Mouse (Mus musculus) left cerebral cortex, adult 9 months (tissue): Measurements from ENCODE around the gene Nup107.

ENCODE experiments used
- DNase-seq, 2 experiments: peaks; one replicate each; pipeline ENCODE4 v3.0.0; 2022; ENCODE audit warnings: low spot score in 2 of 2

Gene Nup107

DNA sequence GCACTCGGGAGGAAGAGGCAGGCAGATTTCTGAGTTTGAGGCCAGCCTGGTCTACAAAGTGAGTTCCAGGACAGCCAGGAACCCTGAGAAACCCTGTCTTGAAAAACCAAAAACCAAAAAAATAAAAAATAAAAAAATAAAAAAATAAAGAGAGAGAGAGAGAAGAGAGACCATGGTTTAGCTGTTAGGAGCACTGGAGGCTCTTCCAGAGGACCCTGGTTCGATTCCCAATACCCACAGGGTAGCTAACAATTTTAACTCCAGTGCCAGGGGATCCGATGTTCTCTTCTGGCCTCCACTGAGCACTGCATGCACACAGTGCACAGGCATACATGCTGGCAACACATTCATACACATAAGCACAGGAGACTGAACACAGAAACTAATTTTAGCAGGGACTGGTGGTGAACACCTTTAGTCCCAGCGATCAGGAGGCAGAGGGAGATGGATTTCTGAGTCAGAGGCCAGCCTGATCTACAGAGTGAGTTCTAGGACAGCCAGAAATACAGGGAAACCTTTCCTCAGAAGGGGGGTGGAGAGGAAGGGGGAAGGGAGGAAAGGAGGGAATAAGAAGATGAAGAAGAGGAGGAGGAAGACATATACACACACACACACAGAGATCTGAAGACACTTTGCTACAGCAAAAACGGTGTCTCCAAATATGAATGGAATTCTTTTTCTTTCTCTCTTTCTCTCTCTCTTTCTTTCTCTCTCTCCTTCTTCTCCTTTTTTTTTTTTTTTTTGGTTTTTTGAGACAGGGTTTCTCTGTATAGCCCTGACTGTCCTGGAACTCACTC is 39.5 kb downstream of the Nup107 start:
- DNase-seq: no peak

DNA sequence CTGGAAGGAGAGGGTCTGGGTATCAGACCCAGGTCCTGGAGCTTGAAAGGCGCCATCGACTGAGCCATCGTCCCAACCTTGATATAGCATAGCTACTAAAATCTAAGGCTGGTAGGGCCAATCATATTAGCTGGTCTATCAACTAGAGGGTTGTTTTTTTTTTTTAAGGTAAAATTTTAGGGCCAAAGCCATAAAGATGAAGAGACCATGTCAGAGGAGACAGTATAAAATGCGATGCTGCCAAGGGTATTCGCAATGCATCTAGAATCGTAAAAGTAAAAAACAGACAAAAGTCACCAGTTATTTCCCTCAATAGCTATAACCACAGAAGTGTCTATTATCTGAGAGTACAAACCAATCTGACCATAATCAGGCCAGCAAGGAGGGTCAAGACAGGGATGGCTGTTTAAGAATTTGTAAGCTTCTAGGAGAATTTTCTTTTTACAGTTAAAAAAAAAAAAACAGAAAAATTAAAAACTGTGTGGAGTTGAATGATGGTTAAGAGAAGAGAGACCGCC is 40.1 kb downstream of the Nup107 start:
- DNase-seq: no peak

- DNase-seq: no peak
These were observed 40.8 kb downstream of the Nup107 start for GRCm38 (mm10) chr10:117751744-117752143.

- DNase-seq: no peak
These were observed 41.3 kb downstream of the Nup107 start for GRCm38 (mm10) chr10:117751282-117751610.

DNA sequence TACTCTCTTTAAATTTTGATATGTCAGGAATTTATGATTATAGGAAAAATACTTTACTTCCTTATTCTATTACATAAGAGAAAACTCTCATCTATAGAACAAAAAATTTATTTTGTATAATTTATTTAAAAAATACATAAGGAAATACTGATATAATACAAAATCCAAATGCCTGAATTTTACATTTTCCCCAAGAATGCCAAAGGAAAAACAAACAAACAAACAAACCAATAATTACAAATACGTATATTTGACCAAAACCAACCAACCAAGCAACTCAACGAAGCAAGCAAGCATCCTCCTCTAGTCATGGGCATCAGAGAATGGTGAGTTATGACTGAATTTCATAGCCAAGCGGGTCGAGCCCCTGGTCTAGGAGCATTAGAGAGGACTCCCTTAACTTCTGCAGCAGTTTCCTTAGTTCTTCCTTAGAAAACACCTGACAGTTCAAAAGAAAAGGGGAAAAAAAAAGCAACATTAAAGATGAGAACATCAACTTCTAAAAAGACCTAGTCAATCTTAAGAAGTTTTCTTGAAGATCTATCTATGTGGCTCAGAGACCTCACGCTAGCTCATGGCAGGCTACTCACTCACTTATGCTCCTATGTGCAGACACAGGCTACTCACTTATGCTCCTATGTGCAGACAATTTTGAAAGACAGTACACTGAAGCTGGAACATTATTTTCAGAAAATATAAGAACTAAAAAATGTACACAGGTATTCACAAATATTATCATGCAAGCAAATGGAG is 41.8 kb downstream of the Nup107 start:
- DNase-seq: no peak

DNA sequence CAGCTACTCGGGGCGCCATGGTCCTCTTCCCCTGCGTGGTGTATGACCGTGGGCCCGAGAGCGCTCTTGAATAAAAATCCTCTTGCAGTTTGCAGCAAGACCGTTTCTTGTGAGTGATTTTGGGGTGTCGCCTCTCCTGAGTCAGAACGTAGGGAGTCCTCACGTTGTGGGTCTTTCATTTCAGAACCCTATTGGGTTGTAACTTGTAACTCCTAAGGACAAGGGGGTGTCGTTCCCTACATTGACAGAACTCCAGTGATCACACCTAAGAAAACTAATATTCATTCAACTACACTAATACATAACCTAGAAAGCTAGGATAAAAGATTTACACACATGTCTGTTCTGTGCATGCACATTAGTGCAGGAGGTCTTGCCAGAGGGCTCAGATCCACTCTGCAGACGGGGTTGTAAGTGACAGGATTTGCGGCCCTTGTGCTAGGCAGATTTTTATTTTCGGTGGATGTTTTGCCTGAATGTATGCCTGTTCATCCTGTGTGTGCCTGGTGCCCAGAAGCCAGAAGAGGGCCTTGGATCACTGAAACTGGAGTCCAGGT is 42.6 kb downstream of the Nup107 start:
- DNase-seq: no peak

DNA sequence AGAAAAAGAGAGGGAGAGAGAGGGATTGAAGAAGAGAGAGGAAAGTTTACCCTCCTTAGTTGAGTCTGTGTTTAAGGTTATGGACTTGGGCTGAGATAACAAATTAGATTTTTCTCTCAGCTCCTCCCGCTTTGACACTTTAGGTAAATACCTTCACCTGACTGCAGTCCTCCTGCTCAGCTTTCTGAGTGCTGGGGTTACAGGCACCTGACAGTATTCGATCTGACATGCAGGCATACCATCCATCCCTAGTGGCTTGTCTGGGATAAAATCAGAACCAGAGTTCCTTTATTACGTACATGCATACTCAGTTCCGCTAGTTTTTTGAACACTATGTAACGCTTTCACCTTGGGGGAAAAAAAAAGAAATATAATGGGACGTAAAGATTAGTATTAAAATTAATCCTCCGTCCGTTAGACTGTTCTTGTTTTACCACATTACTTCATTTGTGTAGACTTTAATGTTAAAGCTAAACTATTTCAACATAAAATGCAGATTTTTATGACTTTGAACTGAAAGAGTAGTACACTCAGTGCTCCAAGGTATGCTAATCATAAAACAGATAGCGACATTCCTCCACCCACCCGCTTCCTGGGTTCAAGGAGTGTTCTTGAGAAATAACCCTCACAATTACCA is 43.3 kb downstream of the Nup107 start:
- DNase-seq: no peak

DNA sequence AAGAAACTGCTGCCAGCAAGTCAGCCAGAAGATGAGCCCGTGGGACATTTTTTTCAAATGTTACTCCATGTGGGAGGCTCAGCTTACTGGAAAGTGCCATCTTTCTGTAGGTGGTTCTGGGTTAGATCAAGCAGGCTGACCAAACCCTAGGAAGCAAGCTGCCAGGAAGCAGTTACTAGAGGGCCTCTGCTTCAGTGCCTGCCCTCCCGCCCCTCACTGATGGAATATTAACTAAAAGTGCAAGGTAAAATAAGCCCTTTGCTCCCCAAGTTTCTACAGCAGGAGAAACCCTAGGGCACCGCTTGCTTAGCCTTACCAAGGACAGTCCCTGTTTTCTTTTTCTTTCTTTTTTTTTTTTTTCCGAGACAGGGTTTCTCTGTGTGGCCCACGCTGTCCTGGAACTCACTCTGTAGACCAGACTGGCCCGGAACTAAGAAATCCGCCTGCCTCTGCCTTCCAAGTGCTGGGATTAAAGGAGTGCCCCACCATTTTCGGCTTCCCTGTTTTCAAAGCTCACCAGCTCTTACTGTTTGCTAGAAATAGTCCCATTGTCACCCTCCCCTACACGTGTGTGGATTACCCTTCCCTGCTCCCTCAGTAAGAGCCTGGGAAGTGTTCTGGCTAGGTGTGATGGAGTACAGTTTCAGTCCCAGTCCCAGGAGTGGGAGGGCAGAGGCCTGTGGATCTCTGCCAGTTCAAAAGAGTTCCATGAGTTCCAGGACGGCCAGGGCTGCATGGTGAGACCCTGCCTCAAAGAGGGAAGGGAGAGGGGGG is 44.0 kb downstream of the Nup107 start:
- DNase-seq: no peak

- DNase-seq: no peak
These were observed 44.8 kb downstream of the Nup107 start for GRCm38 (mm10) chr10:117747711-117748110.

DNA sequence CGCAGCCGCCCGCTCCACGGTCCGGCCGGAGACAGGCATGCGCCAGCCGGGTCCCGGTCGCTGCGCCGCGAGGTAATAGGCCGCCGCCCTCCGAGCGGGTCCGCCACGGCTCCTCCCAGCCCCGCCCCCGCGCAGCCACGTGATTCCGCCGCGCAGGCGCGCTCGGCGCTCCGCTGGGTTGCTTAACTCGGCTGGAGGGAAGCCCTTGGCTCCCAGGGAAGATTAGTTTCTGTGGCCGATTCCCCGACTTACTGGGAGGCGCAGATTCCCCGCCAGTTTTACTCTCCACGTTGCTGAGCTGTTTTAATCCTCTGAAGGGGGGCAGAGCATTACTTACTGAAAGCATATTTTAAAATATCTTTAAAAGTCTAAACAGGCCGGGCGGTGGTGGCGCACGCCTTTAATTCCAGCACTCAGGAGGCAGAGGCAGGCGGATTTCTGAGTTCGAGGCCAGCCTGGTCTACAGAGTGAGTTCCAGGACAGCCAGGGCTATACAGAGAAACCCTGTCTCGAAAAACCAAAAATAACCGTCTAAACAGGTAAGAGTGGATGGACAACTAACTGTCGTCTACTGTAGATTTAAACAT is 46.1 kb downstream of the Nup107 start, which contains the start of gene Slc35e3:
Slc35e3 (minus strand) TSS at position 69 of the 587 bp plus-strand sequence.
- DNase-seq: peak; percentile 78 to 93

GRCm38 (mm10) chr10:117745570-117746296 is 46.8 kb downstream of the Nup107 start:
- DNase-seq: peak in 1 of 2 experiments; percentile 20

DNA sequence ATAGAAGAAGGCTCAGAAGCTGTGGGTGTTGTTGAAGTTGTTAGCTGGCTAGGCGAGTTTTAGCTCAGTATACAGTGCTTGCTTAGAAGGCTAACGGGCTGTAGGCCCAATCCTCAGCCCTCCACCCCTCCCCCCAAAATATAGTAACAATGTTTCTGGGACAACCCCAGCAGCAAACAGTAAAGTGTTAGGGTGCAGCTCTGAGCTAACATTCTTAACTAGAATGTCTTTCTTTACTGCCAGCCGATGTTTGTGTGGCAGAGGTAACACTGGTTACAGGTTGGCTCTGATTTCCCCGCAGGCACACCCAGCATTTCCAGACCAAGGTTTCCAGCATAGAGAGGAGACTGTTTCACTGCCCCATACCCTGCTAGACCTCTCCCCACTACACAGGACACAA is 48.6 kb downstream of the Nup107 start:
- no peak for DNase-seq

DNA sequence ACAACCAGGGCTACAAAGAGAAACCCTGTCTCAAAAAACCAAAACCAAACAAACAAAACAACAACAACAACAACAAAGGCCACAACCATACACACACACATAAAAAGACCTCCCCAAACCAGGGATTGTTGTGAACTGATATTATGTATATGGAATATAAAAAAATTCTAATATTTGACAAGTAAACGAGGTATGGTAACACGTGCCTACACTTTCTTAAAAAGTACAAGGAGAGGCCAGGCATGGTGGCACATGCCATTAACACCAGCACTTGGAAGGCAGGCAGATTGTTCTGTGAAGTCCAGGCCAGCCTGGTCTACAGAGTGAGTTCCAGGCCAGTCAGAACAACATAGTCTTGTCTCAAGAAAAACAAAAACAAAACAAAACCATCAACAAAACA is 49.3 kb downstream of the Nup107 start:
- no peak for DNase-seq

GRCm38 (mm10) chr10:117742618-117743017 is 49.9 kb downstream of the Nup107 start:
- no peak for DNase-seq

DNA sequence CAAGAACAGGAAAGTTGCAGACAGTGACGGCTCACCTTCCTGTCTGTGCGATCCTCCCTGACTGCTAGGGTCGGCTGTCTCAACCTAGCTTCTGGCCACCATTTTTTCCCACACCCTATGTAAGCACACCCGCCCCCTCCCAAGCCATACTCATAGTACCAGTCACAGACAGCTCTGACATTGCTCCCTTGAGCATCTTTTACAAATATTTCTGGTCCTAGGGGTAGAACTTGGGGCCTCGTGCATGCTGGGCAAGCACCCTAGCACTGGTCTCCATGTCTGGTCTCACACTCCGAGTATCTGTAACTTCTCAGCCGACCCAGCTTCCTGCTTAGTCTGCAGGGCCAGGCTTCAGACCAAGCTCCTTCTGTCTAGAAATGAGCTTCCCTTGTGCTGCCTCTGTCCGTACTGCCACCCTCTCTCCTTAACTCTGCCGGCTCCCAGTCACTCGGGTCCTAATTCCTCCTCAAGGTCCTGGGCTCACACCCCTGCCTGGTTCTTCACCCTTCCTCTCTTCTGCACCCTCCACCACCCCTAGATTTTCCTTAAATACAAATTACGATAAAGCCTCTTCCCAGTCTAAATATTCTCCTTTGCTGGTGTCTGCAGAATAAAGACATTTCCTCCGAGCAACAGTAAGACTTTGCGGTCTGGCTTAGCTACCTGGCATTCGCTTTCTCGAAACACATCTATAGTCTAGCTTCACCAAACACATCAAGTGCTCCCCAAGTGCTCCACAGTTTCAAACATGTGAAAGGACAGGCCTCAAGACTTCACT is 50.6 kb downstream of the Nup107 start:
- DNase-seq: no peak

DNA sequence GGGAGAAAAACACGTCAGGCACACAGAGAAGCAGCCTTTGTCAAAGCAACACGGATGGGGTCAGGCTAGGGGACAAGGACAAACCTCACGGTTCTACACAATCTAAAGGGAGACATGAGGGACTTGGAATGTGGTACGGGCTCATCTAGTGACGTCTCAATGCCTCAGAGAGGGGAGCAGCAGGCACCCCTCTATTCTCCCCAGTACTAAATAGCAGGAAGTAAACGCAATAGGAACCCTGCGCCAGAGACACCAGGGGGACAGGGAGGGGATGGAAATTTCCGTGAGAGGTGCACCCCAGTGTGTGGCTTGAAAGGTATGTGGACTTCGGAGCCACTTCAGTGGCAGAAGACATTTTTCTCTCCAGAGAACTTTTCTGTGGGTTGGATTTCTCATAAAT is 51.6 kb downstream of the Nup107 start:
- DNase-seq: no peak

DNA sequence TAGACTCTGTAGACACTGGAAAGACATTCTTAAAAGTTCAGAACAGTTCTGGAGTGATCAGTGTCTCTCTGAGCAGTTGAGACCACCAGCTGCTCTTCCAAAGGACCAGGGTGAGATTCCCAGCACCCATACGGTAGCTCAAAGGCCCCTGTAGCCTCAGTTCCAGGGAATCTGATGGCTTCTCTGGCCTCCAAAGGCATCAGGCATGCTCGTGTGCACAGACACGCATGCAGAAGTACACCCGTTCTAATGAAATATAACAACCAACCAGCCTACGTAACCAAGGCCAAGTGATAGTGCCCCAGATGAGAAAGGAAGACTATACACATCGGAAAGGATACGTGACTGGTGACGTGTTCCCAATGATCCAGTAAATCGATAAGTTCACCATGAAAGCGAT is 52.3 kb downstream of the Nup107 start:
- DNase-seq: no peak

- DNase-seq: no peak
These were observed 52.9 kb downstream of the Nup107 start for GRCm38 (mm10) chr10:117739648-117739948.

DNA sequence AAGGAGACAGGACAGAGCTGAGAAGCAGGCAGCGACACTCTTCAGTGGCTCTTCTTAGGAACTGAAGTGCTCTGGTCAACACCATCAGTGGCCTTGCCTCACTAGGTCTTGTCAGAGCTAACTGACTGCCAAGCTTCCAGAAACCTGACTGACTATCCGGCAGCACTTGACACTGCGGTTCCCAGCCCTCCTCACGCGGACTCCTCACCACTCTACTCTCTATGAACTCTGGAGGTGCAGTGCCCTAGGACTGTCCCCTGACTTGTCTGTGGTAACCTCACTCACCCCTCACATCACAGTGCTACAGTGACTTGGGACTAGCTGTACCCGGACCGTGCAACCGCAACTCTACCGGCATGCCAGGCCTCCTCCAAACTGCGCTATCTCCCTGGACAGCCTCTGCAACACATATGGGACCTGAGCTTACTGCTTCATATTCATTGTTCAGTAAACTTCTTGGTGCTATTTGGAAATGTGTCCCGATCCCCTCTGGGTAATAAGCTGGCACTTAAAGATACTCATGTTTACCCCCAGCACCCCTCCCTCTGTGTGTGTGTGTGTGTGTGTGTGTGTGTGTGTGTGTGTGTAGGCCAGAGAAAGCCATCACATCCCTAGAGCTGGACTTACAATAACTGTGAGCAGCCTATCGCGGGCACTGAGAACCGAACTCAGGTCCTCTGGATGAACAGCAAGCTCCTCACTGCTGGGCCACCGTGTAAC is 53.4 kb downstream of the Nup107 start:
- no peak for DNase-seq
